Mouse (Mus musculus): Measurements from ENCODE around the gene Wdr77.

DNA sequence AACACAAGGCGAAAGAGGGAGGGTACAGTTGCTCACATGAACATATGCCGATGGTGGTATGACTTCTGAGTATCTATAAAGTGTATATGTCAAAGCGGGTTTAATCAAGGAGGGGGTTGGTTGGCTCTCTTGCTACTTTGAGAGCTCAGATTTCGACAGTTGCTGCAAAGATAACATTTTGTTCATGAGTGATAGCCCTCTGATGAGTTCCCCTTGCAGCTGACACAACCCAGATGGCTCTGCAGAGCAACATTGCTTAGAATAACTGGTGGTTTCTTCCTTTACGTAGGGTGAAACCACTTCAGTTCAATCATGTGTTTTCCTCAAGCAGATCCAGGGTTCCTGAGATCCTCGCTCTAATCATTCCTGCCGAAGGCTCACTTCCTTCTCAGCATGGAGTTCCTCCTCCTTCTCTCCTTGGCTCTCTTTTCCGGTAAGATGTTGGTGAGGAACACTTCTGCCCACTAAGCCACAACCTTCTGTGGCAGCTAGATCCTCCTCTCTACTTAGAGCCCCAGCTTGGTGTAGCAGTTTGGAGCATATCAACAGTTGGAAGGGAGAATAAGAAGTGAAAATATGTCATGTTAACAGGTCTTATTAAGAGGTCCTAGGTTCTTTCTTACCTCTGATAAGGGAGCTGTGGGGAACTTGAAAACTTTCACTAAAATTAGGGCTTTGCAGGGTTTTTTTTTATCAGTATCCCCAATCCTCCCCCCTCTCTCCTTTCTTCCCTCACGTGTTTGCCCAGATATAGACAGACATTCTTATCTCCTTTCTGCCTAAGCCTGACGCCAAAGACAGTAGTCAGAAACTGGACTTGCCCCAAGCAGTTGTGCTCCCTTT lies 45.1 kb upstream of the Wdr77 start:
- TF ChIP-seq CTCF (IDR thresholded peaks at IDR 0.05; ENCODE audit: insufficient read depth, low read depth, low read length): no peak
- no peak for TF ChIP-seq POLR2A (IDR thresholded peaks at IDR 0.05; ENCODE audit: insufficient read depth, low read depth, low read length)
